Mouse (Mus musculus) hindbrain, postnatal 0 days (tissue): Measurements from ENCODE around the gene Hivep1. TPM values are rescaled to one million over a fixed set of nuclear protein-coding genes. Genes with fewer than 3 reads are reported as not detected.

Source experiments
- ATAC-seq: fragments of 200-750 bp; cut with Nextera tagmentation; 2 replicates; pipeline ENCODE4 v1.8.0; 2017; ENCODE audit warnings: mild to moderate bottlenecking, moderate TSS enrichment, moderate library complexity
- DNase-seq: peaks from one replicate; pipeline ENCODE4 v3.0.0-alpha.2; 2015; ENCODE audit warnings: low spot score
- H3K27ac ChIP-seq: fragments of 300-500 bp; sonication (generic); 2 replicates; pipeline ENCODE4 v1.5.1; 2014; ENCODE audit warnings: mild to moderate bottlenecking
- H3K27me3 ChIP-seq: fragments of 300-500 bp; sonication (generic); 2 replicates; pipeline ENCODE4 v1.6.1; 2014; ENCODE audit warnings: low read length, mixed read lengths; ENCODE audit not compliant: insufficient read depth
- H3K36me3 ChIP-seq: fragments of 300-500 bp; sonication (generic); 2 replicates; pipeline ENCODE4 v1.6.1; 2014; ENCODE audit warnings: low read length, mixed read lengths; ENCODE audit not compliant: insufficient read depth
- H3K4me1 ChIP-seq: fragments of 300-500 bp; sonication (generic); 2 replicates; pipeline ENCODE4 v1.6.1; 2014; ENCODE audit warnings: antibody characterized with exemption, low read length, mixed read lengths; ENCODE audit not compliant: insufficient read depth
- H3K4me2 ChIP-seq: fragments of 300-500 bp; sonication (generic); 2 replicates; pipeline ENCODE4 v1.6.1; 2014; ENCODE audit warnings: low read depth, mild to moderate bottlenecking, low read length, moderate library complexity, mixed read lengths
- H3K4me3 ChIP-seq: fragments of 300-500 bp; sonication (generic); 2 replicates; pipeline ENCODE4 v1.5.1; 2014; ENCODE audit warnings: low read length
- H3K9ac ChIP-seq: fragments of 300-500 bp; sonication (generic); replicated peaks from 2 replicates; pipeline ENCODE4 v1.6.1; 2014; ENCODE audit warnings: mild to moderate bottlenecking, low read length, moderate library complexity, mixed read lengths
- H3K9me3 ChIP-seq: fragments of 300-500 bp; sonication (generic); 2 replicates; pipeline ENCODE4 v1.6.1; 2016; ENCODE audit warnings: low read length, mixed read lengths
- CTCF ChIP-seq: IDR thresholded peaks from 2 replicates; pipeline ENCODE4 v1.5.1; 2016; ENCODE audit warnings: antibody characterized with exemption, control low read depth, low read depth
- WGBS: fragments of 180-500 bp; shearing (Covaris S2); extraction: QIAGEN DNeasy Blood & Tissue Kit; methylation state at CpG from one replicate; pipeline ENCODE4 v1.1.7; 2014; 5-methylcytosine and 5-hydroxymethylcytosine counted together
- polyA plus RNA-seq: library from polyadenylated mRNA; unstranded; fragments of >200 nt; fragmentation: Nextera tagmentation; extraction: Ambion mirVana; gene quantifications from 2 replicates; pipeline ENCODE4 v1.2.1, GENCODE M21; 2015
- total RNA-seq: library from RNA; depleted of rRNA; stranded (reverse); fragments of >200 nt; gene quantifications from 2 replicates; pipeline ENCODE4 v1.2.3, GENCODE M21; 2014; rRNA removed

The Hivep1 gene
- 36.9 and 41.5 TPM in 2 replicates for total RNA-seq
- polyA plus RNA-seq: 20.1 and 20.3 TPM in 2 replicates

- TF ChIP-seq CTCF: 0 out of 2 replicates have a peak, but pooled peaks have one; percentile 7
- no peaks in the 10 kb centered on the region; the same call in 1 of the 2 replicates for H3K4me1 ChIP-seq
- DNase-seq (peak; percentile 75), ATAC-seq (peak; percentile 61)
- peak within 1 kb of the TSS; percentile 87 for H3K9ac ChIP-seq
- H3K27ac ChIP-seq: peak within 1 kb of the TSS; percentile 96
- H3K9me3 ChIP-seq: no peaks in the 10 kb centered on the region
- 1% methylated on average over 51 of the region's 100 CpGs for whole genome bisulfite sequencing
- peaks cover 5% of the 10 kb centered on the region; the same call in 1 of the 2 replicates for H3K36me3 ChIP-seq
- peak within 1 kb of the TSS; percentile 92 for H3K4me3 ChIP-seq
- H3K27me3 ChIP-seq: no peaks in the 10 kb centered on the region
- H3K4me2 ChIP-seq: peak within 1 kb of the TSS; percentile 93
These were observed at the start of gene Hivep1 for GRCm38 (mm10) chr13:42051961-42052695. Gene Hivep1 (plus strand): TSS chr13:42052021.

GRCm38 (mm10) chr13:42015484-42016045 lies 36.3 kb upstream of the Hivep1 start:
- Histone ChIP-seq H3K27ac (no peak overlapping the region), H3K36me3 (no peaks in the 10 kb centered on the region), H3K27me3 (no peaks in the 10 kb centered on the region), H3K4me2 (no peak overlapping the region), H3K4me1 (no peaks in the 10 kb centered on the region; the same call in 1 of the 2 replicates), H3K4me3 (no peak overlapping the region), H3K9ac (no peak overlapping the region), H3K9me3 (no peaks in the 10 kb centered on the region)
- no peak for TF ChIP-seq CTCF
- ATAC-seq (no peak), DNase-seq (no peak)
- WGBS: 58% methylated on average over 10 of the region's 10 CpGs

GRCm38 (mm10) chr13:42016218-42016617 lies 35.6 kb upstream of the Hivep1 start:
- Histone ChIP-seq H3K4me2 (no peak overlapping the region), H3K36me3 (no peaks in the 10 kb centered on the region), H3K4me1 (no peaks in the 10 kb centered on the region; the same call in 1 of the 2 replicates), H3K9me3 (no peaks in the 10 kb centered on the region), H3K9ac (no peak overlapping the region), H3K27ac (no peak overlapping the region), H3K4me3 (no peak overlapping the region), H3K27me3 (no peaks in the 10 kb centered on the region)
- no peak for TF ChIP-seq CTCF
- DNase-seq (peak; percentile 35), ATAC-seq (peak; percentile 71)
- WGBS: 45% methylated on average over 5 of the region's 5 CpGs

- H3K36me3 ChIP-seq: no peaks in the 10 kb centered on the region
- no peak for DNase-seq
- H3K4me2 ChIP-seq: no peak overlapping the region
- TF ChIP-seq CTCF: no peak
- H3K4me3 ChIP-seq: no peak overlapping the region
- no peak for ATAC-seq
- WGBS: 63% methylated on average over 2 of the region's 2 CpGs
- H3K4me1 ChIP-seq: no peaks in the 10 kb centered on the region; the same call in 1 of the 2 replicates
- no peaks in the 10 kb centered on the region for H3K9me3 ChIP-seq
- H3K9ac ChIP-seq: no peak overlapping the region
- no peaks in the 10 kb centered on the region for H3K27me3 ChIP-seq
- H3K27ac ChIP-seq: no peak overlapping the region
These were observed 33.5 kb upstream of the Hivep1 start for GRCm38 (mm10) chr13:42018356-42018755.

- H3K4me2 ChIP-seq: no peak overlapping the region
- H3K4me1 ChIP-seq: no peaks in the 10 kb centered on the region
- no peak for DNase-seq
- no peak for ATAC-seq
- H3K27ac ChIP-seq: no peak overlapping the region
- TF ChIP-seq CTCF: no peak
- no peaks in the 10 kb centered on the region for H3K9me3 ChIP-seq
- 19% methylated on average over 2 of the region's 2 CpGs for WGBS
- H3K27me3 ChIP-seq: no peaks in the 10 kb centered on the region
- no peak overlapping the region for H3K4me3 ChIP-seq
- no peak overlapping the region for H3K9ac ChIP-seq
- no peaks in the 10 kb centered on the region for H3K36me3 ChIP-seq
These were observed 10.6 kb upstream of the Hivep1 start for GRCm38 (mm10) chr13:42041203-42041602.

GRCm38 (mm10) chr13:42043431-42043830 lies 8.4 kb upstream of the Hivep1 start:
- Histone ChIP-seq H3K27ac (no peak overlapping the region), H3K4me2 (no peak overlapping the region), H3K27me3 (no peaks in the 10 kb centered on the region), H3K9ac (no peak overlapping the region), H3K4me1 (no peaks in the 10 kb centered on the region), H3K36me3 (no peaks in the 10 kb centered on the region), H3K9me3 (no peaks in the 10 kb centered on the region), H3K4me3 (no peak overlapping the region)
- WGBS: 78% methylated on average over 7 of the region's 7 CpGs
- ATAC-seq (no peak), DNase-seq (no peak)
- no peak for TF ChIP-seq CTCF
